Comparison of ENCODE assay signal across 8 mouse cellular contexts in the genomic region with DNA sequence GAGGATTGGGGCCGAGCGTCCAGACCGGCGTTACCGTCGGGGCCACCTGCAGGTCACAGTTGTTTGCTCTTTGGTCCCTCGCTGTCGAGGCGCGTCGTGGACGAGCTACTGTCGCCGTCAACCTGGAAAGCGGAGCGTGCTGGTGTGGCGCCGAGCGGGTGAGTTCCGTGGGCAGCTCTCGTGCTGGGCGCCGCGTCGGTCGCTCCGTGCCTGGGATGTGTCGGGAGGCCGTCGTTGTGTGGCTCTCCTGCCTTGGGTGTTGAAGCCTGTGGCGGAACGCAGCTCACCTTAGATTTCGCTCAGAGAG. TPM values are rescaled to one million over a fixed set of nuclear protein-coding genes. Genes with fewer than 3 reads are reported as not detected.
A peak's percentile ranks its signal among the peaks of the same experiment; 100 is the strongest.
DNase-seq lines count a peak whose midpoint lies in the region; ATAC-seq and TF ChIP-seq lines count a peak whose summit lies in the region.

Gene Banf1 (minus strand): TSS at position 116 of the 307 bp plus-strand sequence.

- WGBS in forebrain, embryonic 16.5 days, result 0% methylated on average over 33 of the region's 33 CpGs
- WGBS in hindbrain, embryonic 14.5 days, result under 1% methylated on average over 33 of the region's 33 CpGs
- whole genome bisulfite sequencing in liver, embryonic 16.5 days (ENCODE audit: insufficient replicate concordance), result 0% methylated on average over 33 of the region's 33 CpGs

- H3K9ac ChIP-seq in forebrain, embryonic 16.5 days (replicated peaks; ENCODE audit: low read depth, low read length), result peak within 1 kb of the TSS; percentile 76
- peak within 1 kb of the TSS; percentile 86 for H3K9ac ChIP-seq in hindbrain, embryonic 14.5 days
- peak within 1 kb of the TSS; percentile 85 for H3K9ac ChIP-seq in liver, embryonic 16.5 days (ENCODE audit: low read depth, low read length)

- peak within 1 kb of the TSS; percentile 96 for H3K4me2 ChIP-seq in forebrain, embryonic 16.5 days (ENCODE audit: low read length)
- peak within 1 kb of the TSS; percentile 96 for H3K4me2 ChIP-seq in hindbrain, embryonic 14.5 days (replicated peaks)
- H3K4me2 ChIP-seq in liver, embryonic 16.5 days (ENCODE audit: low read depth, low read length), result peak within 1 kb of the TSS; percentile 90

- CTCF ChIA-PET in Patski (lab: Charles Lee), result interaction anchor here (1.0 to 1.5 kb wide), 2 partner anchors 29 to 63 kb away, joined by 4 read pairs; no protein-coding TSS in a partner anchor

- H3K4me3 ChIP-seq in forebrain, embryonic 16.5 days (replicated peaks; ENCODE audit: low read length), result peak within 1 kb of the TSS; percentile 92
- peak within 1 kb of the TSS; percentile 97 for H3K4me3 ChIP-seq in hindbrain, embryonic 14.5 days (replicated peaks; ENCODE audit: low read length)
- peak within 1 kb of the TSS; percentile 92 for H3K4me3 ChIP-seq in liver, embryonic 16.5 days (ENCODE audit: low read depth, low read length)

- no peaks in the 10 kb centered on the region for H3K9me3 ChIP-seq in forebrain, embryonic 16.5 days (ENCODE audit: control insufficient read depth, low read length)
- H3K9me3 ChIP-seq in hindbrain, embryonic 14.5 days (ENCODE audit: control insufficient read depth, low read length), result no peaks in the 10 kb centered on the region
- H3K9me3 ChIP-seq in liver, embryonic 16.5 days (replicated peaks; ENCODE audit: control insufficient read depth, low read length), result no peaks in the 10 kb centered on the region

- peaks cover 22% of the 10 kb centered on the region for H3K4me1 ChIP-seq in forebrain, embryonic 16.5 days (replicated peaks; ENCODE audit: control insufficient read depth, insufficient read depth, low read length)
- H3K4me1 ChIP-seq in hindbrain, embryonic 14.5 days (replicated peaks; ENCODE audit: control insufficient read depth, insufficient read depth, low read length), result peaks cover 17% of the 10 kb centered on the region
- peaks cover 29% of the 10 kb centered on the region for H3K4me1 ChIP-seq in liver, embryonic 16.5 days (ENCODE audit: control insufficient read depth, low read depth, low read length)

- peaks cover 26% of the 10 kb centered on the region for H3K36me3 ChIP-seq in forebrain, embryonic 16.5 days (ENCODE audit: control insufficient read depth, insufficient read depth)
- H3K36me3 ChIP-seq in hindbrain, embryonic 14.5 days (replicated peaks; ENCODE audit: control insufficient read depth, insufficient read depth), result peaks cover 47% of the 10 kb centered on the region
- peaks cover 30% of the 10 kb centered on the region for H3K36me3 ChIP-seq in liver, embryonic 16.5 days (ENCODE audit: control insufficient read depth, insufficient read depth)

- in situ Hi-C loops in Patski (cut with MboI; ENCODE audit: low pct_unique_long_range_greater_than_20kb), result no loop called here

- no peaks in the 10 kb centered on the region for H3K27me3 ChIP-seq in Patski
- no peaks in the 10 kb centered on the region for H3K27me3 ChIP-seq in forebrain, embryonic 16.5 days (replicated peaks; ENCODE audit: control insufficient read depth, insufficient read depth, low read length)
- H3K27me3 ChIP-seq in hindbrain, embryonic 14.5 days (ENCODE audit: control insufficient read depth, insufficient read depth, low read length), result no peaks in the 10 kb centered on the region
- no peaks in the 10 kb centered on the region for H3K27me3 ChIP-seq in liver, embryonic 16.5 days (ENCODE audit: control insufficient read depth, insufficient read depth, low read depth, low read length)

- POLR2A ChIA-PET in Patski (lab: Charles Lee), result interaction anchor here (0.8 to 2.5 kb wide), 8 partner anchors 16 to 66 kb away, joined by 3 to 10 read pairs (median 4); partner anchors contain the start of genes AI837181 and Drap1

- peak within 1 kb of the TSS; percentile 96 for H3K27ac ChIP-seq in forebrain, embryonic 16.5 days (ENCODE audit: low read length)
- H3K27ac ChIP-seq in hindbrain, embryonic 14.5 days, result peak within 1 kb of the TSS; percentile 94
- peak within 1 kb of the TSS; percentile 91 for H3K27ac ChIP-seq in liver, embryonic 16.5 days (ENCODE audit: low read length)

- no peak for DNase-seq in heart, adult 18-20 months
- DNase-seq in heart, adult 11 months, result no peak
- no peak for DNase-seq in Patski (ENCODE audit: low read depth, low spot score)
- no peak for DNase-seq in hindbrain, embryonic 14.5 days (ENCODE audit: low spot score)
- no peak for DNase-seq in right cerebral cortex, postnatal 14 days
- no peak for DNase-seq in frontal cortex, postnatal 36 days (ENCODE audit: low spot score in 2 of 2)

- ATAC-seq in Patski, result no peak
- peak; percentile 6; the same call in 1 of the 2 replicates for ATAC-seq in forebrain, embryonic 16.5 days
- no peak for ATAC-seq in hindbrain, embryonic 14.5 days (ENCODE audit: low FRiP score)
- ATAC-seq in liver, embryonic 16.5 days (ENCODE audit: low read depth), result peak; percentile 1; the same call in 1 of the 2 replicates

- no peak for TF ChIP-seq CTCF in Patski (IDR thresholded peaks at IDR 0.05)

RNA-seq across cellular contexts. Expression of gene Banf1, which starts in this region (rescaled TPM):
- total RNA-seq in heart, adult 18-20 months (2021), result 100 to 1,000 TPM; 121 to 125 TPM
- polyA plus RNA-seq in Patski (2021), result 211 TPM
- 378 and 389 TPM in 2 replicates for polyA plus RNA-seq in forebrain, embryonic 16.5 days (2015; fragmentation: Nextera tagmentation; extraction: Ambion mirVana)
- polyA plus RNA-seq in hindbrain, embryonic 14.5 days (2014; fragmentation: Nextera tagmentation; extraction: Ambion mirVana), result 308 and 323 TPM in 2 replicates
- 189 and 214 TPM in 2 replicates for polyA plus RNA-seq in liver, embryonic 16.5 days (2015; fragmentation: Nextera tagmentation; extraction: Ambion mirVana)

Comparison
In these comparisons a context has a peak if more than half of its experiments do, and no peak if none do; other contexts are left out.
1. ATAC-seq: peak in forebrain, embryonic 16.5 days (single experiment) and liver, embryonic 16.5 days (single experiment); none in Patski (single experiment) and hindbrain, embryonic 14.5 days (single experiment).
2. Peak in every context shown above with its lines, with median percentiles within 50 percentile points of each other: H3K27ac ChIP-seq, H3K4me2 ChIP-seq, H3K4me3 ChIP-seq and H3K9ac ChIP-seq.